Mouse (Mus musculus): Measurements from ENCODE around the gene E2f2.

The E2f2 gene

DNA sequence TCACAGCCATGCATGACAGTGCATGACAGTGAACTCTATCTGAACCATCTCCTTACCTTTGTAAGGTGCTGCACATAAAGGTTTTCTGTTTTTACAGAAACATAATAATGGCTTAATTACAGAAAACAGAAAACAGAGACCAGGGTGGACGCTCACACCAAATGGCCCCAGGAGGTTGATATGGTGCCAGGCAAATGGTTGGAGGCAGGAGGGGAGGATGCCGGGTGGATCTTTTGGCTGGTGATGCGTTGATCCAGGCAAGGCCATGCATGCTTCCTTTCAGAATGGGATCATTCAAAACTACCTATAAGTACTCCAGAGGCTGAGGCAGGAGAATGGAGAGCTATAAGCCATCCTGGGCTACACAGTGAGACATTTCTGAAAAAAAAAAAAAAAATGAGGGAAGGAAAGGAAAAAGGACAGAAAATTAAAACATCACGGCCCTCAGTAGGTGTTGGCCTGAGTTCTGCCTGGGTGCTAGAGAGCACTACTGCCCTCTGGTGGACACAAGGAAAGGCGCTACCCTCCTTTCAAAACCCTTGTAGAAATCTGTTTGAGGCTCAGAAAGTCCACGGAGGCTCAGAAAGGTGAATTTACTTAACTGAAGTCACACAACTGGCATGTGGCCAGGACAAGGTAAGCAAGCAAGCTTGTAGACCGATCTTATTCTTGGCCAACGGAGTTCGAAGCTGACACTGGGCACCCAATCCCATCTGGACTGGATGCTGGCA is 27.5 kb downstream of the E2f2 start:
- DNase-seq (ENCODE audit: low read depth, low spot score): peak; percentile 65

DNA sequence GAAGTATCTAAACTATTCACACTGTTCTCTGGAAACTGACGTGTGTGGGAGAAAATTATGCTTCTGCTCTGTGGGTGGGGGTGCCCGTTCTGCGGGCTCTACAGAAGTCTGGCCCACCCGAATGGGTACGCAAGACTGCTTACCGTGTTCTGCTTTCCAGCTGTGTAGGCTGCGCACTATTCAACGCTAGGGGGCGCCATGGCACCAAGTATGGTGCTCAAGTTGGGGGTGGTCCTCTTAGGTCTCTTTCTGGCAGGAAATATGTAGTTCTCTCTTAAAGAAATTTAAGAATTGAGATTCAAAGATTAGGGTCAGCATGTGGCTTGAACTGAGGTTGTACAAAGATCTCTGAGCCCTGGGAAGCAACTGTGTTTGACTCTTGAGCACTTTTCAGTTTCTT is 30.3 kb downstream of the E2f2 start:
- no peak for DNase-seq (ENCODE audit: low read depth, low spot score)

DNA sequence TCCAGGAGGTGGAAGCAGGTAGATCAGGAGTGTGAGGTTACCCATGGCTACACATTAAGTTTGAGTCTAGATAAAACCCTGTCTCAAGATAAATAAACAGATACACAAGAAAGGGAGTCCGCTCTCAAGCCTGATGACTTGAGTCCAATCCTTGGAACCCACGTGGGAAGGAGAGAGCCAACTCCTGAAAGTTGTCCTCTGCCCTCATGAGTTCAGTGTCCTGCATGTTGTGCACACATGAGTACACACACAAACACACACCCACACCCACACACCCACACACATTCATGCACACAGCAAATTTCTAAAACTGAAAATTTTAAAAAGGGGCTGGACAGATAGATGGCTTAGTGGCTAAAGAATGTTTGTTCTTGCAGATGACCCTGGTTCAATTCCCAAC is 32.6 kb downstream of the E2f2 start:
- no peak for DNase-seq (ENCODE audit: low read depth, low spot score)

DNA sequence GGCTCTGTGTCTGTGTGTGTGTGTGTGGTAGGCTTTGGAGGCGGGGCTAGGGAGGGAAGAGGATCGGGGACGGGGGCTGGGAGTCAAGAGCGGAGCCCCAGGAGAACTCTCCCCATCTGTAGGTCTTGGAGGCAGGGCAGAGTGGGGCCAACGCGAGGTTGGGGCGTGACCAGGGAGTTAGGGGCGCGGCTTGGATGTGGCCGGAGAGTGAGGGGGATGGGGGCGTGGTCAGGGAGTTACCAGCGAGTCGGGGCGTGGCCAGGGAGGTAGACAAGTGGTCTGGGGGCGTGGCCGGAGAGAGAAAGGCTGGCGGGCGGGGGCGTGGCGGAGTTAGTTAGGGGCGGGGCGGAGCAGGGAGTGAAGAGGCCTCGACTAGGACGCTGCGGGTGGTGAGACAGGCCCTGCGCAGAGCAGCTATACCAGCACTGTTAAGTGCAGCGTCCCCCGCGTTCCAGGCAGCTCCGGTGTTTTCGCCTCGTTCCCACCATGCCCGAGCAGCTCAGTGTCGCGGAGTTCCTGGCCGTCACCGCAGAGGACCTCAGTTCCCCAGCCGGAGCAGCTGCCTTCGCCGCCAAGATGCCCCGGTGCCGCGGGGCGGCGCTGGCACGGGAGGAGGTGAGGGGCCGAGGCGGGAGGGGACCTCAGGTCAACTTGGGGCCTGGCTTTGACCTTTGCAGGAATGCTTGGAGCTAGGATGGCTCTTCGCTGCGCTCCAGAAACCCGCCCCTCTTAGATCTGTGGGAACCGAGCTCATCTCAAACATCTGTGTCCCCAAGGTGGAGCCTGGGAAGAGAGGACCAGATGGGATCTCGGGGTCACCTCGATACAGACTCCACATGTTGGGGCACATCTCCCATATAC is 34.1 kb downstream of the E2f2 start, which contains the start of gene Asap3:
TSS of gene Asap3 (plus strand) at position 333 of the 861 bp plus-strand sequence.
- peak; percentile 91 for DNase-seq (ENCODE audit: low read depth, low spot score)

DNA sequence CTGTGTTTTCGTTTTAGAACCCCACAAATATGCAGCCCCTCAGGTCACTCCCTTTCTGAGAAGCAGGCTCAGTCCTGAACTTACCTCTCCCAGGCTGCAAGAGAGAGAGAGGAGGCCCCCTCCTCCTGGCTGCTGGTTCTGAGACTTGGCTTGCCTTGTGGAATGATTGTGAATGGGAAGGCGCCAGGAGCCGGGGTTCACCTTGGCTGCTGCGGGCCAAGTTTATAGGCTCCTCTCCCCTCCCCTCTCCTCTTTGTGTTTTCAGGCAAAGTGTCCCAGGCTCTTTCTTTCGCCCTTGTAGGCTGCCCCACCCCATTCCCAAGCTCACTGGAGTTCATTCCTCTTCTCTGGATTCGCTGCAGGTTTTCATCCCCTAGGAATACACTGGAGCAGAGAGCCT is 34.7 kb downstream of the E2f2 start:
- DNase-seq (ENCODE audit: low read depth, low spot score): no peak

DNA sequence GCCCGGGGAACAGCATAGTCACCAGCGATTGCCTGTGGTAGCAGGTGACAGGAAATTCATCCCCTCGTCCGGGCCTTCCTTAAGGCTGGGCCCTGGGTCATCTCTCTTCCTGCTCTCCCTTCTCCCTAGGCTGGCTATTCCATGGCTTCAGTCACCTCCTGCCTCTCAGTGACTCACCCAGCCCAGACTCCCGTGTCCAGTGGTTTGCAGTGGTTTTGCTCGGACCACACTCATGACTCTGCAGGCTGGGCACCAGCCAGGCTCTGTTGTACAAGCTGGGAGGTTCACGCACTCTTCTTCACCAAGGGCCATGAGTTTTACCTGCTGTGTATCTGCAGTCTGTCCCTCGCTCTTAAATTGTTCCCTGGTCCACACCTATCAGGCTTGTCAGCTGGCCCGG is 38.7 kb downstream of the E2f2 start:
- no peak for DNase-seq (ENCODE audit: low read depth, low spot score)

DNA sequence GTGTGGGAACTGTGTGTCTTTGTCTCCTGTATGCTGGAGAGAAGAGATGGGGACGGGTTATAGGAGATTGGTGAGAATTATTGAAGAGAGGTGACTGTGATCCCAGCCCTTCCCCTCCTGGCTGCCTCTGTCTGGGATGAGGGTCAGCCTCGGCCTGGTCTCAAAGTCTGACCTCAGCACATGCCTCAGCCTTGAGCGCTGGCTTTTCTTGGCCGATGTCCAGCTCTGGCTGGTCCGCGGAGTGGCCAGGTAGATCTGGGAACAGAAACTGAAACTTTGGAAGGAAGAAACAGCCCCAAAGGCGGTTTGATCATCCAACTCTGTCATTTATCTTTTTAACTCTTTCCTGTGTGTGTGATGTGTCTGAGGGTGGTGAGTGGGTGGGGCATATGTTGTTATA is 41.4 kb downstream of the E2f2 start:
- DNase-seq (ENCODE audit: low read depth, low spot score): peak; percentile 57

DNA sequence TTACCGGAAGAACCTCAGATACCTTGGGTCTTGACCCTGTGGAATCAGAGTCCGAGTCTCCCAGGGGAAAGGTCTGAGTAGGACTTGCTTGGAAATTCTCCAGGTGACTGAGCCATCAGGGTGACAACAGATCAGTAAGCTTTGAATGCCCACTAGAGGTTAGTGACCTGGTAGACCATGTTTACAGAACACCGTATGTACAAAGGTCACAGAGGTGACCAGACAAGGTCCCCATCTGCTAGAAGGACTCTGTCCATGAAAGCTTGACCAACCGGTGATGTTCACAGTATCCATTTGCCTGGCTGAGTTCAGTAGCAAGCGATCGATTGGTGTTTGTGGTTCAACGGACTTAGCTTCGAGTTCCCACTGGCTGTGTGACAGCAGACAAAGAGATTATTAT is 42.6 kb downstream of the E2f2 start:
- no peak for DNase-seq (ENCODE audit: low read depth, low spot score)

DNA sequence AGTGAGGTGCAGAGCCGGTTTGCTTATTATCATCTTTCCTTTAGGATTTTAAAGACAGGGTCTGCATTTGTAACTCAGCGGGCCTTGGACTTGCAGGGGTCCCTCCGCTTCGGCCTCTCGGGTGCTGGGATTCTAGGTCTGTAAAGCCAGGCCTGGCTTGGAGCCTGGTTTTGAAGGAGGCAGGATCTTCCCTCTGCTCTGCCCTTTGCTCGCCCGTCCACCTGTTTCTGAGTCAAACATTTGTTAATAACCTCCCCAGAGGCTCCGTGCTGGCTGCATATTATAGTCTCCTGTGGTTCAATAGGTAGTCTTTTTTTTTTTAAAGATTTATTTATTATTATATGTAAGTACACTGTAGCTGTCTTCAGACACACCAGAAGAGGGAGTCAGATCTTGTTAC is 43.4 kb downstream of the E2f2 start:
- no peak for DNase-seq (ENCODE audit: low read depth, low spot score)

DNA sequence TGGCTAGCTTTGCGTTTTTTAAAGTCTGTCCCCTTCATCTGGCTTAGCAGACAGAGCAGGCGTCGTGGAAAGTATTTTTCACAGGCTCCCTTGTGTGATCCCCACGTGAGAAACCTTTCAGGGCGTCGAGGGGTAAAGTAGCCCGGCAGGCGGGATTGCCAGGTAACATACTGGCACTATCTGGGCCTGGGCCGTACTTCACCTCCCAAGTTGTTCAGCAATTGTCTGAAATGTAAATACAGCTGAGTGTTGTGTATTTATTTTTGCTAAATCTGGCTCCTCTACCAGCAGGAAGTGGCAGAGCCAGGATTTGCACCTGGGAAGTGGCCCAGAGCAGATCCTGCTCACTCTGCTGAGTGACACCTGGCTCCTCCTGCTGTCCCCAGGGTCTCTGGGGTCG is 44.9 kb downstream of the E2f2 start:
- DNase-seq (ENCODE audit: low read depth, low spot score): no peak

DNA sequence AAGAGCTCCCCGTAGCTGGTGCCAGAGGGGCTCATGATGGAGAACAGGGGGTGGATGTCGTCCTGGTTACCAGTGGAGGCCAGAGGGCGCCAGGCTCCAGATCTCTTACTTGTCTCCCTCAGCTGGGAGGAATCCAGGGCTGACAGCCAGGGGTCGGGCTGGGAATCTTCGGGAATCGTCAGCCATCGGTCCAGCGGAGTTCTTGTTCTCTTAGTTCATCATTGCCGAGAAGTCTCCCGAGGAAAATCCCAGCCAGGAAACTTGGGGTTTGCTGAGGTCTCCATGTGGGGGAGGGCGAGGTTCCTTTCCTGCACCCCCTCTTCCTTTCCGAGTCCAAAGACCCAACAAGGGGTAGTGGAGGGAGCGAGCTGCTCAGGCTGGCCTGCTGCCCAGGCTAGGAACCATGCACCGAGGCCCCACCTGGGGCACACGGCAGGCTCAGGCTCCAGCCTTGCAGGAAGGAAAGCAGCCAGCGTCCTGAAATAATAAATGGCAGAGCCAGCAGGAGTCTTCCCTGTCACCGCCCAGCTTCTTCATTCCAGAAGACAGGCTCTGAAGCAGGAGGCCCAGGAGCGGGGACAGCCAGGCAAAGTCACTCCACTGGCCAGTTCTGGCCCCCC is 46.5 kb downstream of the E2f2 start:
- peak; percentile 89 for DNase-seq (ENCODE audit: low read depth, low spot score)

DNA sequence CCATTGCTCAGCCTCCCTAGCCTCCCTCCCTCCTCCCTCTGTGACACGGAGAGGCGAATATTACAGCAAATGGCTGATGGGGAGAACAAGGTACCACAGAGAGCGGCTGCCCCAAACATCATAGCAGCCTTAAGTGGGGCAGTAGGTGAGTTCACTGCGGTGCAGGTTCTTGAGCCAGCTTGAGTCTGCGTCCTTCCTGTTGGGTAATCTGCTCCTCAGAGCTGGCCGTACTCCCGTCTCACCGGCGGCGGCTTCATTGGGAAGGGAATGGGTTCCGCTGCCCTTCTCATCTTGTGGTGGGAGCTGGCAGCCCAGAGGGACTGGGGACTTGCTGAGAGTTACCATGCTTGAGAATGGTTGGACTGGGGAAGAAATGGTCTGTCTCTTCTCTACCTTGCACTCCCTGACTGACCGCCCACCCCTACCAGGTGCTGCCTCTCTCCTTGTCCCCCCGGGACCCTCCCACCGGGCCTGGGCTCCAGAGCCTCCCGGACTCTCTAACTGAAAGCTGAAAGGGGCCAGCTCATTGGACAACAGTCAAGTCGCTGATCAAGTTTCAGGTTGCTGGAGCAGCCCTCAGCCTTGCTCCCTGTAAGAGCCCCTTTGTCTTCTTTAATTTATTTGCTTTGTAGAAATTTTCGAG is 48.1 kb downstream of the E2f2 start:
- no peak for DNase-seq (ENCODE audit: low read depth, low spot score)

DNA sequence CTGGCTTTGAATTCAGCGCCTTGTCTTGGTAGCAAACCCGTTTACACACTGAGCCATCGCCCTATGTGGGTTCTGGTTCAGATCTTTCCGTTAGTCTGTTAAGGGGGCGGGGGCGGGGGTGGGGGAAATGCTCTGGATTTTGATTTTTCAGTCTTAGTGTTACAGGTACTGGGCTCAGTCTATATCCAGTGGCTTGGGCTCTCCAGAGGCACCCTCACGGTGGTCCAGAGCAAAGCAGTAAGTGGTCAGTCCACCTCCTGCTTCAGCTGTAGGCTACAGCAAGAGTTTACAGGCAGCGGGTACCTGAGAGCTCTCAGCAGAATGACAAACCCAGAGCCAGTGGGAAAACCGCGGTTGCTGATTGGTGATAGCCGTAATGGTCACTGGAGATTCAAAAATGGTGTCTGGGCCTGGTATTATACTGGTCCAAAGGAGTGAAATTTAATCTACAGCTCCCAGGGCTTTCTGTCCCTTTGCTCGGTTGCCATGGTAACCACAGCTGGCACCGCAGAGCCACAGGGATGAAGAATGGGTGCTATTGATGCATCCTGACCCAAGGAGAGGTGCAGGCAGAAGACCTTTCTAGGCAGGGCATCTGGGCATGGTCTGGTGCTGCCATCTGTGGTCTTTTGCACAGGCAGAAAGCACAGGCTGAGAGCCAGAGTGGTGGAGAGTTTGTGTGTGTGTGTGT is 51.5 kb downstream of the E2f2 start:
- DNase-seq (ENCODE audit: low read depth, low spot score): no peak

DNA sequence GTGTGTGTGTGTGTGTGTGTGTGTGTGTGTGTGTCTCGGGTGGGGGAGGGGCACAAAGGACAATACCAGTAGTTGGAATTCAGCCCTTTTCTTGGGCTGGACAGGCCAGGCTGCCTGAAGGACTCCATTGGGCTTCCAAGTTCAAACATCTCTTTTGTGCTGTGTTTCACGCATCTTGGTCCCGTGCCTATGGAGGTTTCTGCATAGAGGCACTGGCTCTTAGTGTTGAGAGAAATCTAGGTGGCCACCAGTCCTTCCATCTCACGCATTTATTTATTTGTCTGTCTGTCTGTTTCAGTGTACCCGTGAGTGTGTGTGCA is 52.0 kb downstream of the E2f2 start:
- no peak for DNase-seq (ENCODE audit: low read depth, low spot score)

DNA sequence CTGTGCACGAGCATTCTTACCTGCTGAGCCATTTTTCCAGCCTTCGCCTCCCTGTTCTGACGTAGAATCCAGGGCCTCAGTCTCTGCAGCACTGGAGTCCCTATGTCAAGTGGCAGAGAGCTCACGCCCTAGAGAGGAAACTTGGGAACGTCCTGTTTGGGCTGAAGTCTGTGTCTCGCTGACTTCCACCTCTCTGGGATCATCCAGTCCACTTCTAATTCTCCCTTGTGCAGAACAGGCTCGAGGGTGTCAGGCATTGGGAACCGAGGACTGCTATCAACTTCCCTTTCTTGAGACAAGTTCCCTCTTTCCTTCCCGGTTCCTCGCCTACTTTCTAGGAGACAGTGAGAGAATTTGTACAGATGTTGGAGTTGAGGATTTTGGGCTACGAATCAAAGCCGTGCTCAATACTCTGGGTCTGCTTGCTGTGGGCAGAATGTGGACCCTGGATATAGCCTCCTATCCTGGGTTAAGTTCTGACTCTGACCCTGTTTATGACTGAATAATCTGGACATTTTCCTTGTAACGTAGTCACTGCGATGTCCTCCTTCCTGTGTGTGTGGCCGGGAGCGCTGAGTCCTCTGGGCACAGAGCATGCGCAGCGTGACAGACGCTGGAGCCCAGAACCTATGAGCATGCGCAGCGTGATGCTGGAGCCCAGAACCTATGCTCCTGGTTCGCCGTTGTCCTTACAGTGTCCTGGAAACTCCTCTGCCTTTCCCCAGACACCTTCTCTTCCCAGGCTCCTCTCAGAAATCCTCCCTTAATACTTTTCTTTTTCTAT is 52.7 kb downstream of the E2f2 start:
- DNase-seq (ENCODE audit: low read depth, low spot score): no peak

DNA sequence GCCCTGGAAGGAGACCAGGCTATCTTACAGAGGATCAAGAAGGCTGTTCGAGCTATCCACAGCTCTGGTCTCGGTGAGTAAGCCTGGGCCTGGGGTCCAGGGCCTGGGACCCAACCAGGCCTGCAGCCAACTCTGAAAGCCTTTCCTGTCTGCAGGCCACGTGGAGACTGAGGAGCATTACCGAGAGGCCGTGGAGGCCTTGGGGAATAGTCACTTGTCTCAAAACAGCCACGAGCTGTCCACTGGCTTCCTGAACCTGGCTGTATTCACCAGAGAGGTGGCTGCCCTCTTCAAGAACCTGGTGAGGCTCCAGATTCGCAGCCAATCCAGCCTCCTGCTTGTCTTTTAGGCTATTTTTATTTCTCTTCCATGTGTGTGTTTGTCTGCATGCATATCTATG is 55.2 kb downstream of the E2f2 start:
- no peak for DNase-seq (ENCODE audit: low read depth, low spot score)

DNA sequence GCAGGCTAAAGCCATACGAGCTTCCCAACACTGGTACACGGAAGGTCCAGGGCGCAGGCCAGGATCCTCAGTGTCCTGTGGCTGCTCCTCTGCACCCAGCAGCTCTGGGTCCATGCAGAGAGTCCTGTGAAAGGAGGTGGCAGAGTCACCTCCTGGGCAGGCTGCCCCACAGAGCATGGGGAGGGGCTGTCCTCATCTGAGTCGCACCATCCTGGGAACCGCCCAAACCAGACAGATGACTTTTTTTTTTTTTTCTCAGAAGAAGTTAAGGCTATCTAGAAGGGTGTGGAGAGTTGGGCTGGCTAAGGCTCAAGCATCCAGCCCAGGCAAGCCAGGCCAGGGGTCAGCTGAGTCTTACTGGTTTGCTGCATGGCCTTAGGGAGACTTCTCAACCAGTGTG is 56.4 kb downstream of the E2f2 start:
- peak; percentile 39 for DNase-seq (ENCODE audit: low read depth, low spot score)

DNA sequence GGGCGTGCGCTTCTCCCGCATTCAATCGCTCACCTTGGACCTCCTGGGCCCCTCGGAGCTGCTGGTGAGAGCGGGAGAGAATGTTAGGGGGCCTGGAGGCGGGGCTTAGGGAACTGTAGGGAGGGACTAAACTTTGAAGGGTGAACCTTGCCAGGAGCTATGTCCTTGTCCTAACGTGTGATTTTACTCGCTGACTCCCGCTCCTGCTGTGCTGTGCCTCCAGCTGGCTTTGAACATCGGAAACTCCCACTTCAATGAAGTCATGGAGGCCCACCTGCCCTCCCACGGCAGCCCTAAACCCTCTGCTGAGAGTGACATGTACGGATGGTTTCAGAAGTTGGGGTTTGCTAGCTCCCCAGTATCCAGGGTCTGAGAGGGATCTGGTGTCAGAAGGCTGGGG is 66.5 kb downstream of the E2f2 start:
- DNase-seq (ENCODE audit: low read depth, low spot score): no peak

DNA sequence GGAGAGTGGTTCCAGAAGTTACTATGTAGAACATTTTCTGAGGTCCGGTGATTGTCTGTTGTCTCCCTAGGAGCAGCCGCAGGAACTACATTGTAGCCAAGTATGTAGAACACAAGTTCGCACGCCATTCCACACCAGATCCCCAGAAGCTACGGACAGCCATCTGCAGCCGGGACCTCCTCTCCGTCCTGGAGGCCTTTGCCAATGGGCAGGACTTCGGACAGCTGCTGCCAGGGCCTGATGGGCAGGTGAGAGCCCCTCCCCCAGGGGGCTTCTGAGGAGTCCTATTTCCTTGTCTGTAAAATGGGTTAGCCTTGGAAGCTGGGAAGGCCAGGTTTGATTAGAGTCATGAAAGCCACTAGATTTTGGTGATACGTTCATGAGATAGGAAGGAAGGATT is 66.9 kb downstream of the E2f2 start:
- no peak for DNase-seq (ENCODE audit: low read depth, low spot score)

DNA sequence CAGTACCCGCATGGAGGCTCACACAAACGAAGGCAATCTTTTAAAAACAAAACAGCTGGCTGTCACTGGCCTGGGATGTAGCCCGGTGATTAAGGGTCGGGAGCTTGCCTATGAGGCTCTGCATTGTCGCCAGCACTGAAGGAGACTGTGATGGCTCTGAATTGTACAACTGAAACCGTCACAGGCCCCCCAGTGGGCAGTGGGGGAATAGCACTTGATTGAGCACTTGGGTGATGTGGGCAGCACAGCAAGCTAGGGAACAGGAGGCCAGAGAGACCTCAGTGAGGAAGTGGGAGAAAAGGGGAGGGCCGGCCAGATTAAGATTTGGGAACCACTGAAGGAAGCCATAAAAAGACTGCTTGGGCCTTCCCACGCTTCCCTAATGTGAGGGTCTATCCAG is 67.4 kb downstream of the E2f2 start:
- DNase-seq (ENCODE audit: low read depth, low spot score): peak; percentile 73

DNA sequence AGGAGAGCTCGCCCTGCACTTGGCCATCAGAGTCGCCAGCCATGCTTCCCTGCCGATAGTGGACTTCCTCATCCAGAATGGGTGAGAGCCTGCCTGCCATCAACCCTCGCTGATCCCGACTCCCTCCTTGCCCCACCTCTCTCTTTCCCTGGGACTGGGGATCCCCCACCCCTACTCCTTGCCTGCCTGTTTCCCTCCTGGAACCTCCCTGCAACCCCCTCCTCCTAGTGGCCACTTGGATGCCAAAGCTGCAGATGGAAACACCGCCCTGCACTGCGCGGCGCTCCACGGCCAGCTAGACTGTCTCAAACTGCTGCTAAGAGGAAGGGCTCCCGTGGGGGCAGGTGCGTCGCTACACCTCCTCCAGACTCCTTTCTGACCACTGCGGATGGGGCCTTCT is 67.9 kb downstream of the E2f2 start:
- DNase-seq (ENCODE audit: low read depth, low spot score): no peak
